Mouse (Mus musculus): Measurements from ENCODE around the gene Dpp8.

Gene Dpp8

DNA sequence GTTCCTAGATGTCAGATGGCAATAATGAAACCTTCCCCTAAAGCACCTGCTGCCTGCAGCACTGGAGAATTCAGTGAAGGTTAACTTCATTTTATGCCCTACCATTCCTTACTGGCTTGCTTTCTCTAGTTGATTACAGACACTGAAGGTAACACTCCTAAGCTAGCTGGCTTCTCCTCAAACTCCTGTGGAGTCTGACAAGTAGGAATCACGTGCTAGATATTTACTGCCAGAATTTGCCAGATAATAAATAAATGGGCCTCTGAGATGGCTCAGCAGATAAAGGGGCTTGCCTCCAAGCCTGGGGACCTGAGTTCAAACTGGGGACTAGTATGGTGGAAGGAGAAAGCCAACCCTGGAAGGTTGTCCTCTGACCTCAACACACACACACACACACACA, 54.6 kb downstream of the Dpp8 start:
- DNase-seq (ENCODE audit: low read depth, low spot score): no peak

DNA sequence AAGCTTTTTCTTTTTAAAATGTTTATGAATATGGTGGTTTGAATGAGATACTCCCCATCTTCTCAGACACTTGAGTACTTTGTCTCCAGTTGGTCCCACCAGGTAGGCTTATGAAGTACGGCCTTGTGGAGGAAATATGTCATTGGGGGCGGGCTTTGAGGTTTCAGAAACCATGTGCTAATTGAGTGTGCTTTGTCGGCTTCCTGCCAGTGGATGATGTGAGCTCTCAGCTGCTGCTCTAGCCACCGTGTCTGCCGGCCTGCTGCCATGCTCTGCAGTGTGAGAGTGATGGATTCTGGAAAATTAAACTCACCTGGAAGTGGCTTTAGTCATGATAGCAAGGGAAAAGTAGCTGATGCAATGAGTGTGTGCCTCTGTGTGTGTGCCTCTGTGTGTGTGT, 55.3 kb downstream of the Dpp8 start:
- DNase-seq (ENCODE audit: low read depth, low spot score): no peak

DNA sequence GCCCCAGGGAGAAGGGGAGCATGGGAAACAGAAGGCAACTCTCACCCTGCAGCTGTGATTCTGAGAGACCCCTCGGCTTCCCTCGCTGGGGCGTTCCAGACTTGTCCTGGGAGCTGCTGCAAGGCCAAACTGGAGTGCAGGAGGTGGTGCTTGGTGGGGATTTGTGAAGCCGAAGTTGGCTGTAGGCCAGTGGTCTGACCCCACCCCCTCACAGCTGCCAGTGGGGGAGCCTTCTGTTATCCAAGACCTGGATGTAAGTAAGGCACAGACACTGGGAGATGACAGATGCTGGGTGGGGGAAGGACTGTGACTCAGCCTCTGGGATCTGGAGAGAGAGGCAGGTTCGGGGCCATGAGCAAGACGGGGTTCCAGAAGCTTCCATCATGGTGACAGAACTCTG, 62.0 kb downstream of the Dpp8 start:
- no peak for DNase-seq (ENCODE audit: low read depth, low spot score)

DNA sequence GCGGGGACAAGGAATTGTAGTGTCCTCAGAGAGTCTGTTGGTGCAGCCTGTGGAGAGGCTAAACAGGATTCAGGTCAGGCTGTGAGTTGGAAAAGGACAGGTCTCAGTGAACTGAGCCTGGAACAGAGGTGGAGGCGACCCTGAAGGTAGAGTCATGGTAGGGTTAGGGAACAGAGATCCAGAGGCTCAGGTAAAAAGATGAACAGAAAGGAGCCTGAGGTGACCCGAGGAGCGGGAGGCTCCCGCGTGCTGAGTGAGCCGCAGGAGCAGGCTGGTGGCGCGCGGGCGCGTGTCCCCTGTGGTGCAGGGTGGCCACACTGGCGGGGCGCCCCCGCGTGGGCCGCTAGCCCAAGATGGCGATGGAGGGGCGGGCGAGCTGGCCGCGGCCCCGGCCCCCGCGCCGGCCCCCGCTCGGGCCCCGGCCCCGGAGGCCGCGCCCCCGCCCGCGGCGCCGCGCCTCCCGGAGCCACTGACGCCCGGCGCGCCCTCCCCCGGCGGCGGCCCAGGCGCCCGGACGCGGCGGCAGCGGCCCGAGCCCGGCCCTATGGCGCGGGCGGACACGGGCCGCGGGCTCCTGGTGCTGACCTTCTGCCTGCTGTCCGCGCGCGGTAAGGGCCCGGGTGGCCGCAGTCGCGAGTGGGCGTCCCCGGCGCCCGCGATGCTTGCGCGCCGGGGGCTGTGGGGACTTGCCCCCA, 68.9 kb downstream of the Dpp8 start, which contains the start of gene Igdcc4:
Gene Igdcc4, plus strand, starts transcription at position 496 of the 695 bp plus-strand sequence.
- DNase-seq (ENCODE audit: low read depth, low spot score): no peak

DNA sequence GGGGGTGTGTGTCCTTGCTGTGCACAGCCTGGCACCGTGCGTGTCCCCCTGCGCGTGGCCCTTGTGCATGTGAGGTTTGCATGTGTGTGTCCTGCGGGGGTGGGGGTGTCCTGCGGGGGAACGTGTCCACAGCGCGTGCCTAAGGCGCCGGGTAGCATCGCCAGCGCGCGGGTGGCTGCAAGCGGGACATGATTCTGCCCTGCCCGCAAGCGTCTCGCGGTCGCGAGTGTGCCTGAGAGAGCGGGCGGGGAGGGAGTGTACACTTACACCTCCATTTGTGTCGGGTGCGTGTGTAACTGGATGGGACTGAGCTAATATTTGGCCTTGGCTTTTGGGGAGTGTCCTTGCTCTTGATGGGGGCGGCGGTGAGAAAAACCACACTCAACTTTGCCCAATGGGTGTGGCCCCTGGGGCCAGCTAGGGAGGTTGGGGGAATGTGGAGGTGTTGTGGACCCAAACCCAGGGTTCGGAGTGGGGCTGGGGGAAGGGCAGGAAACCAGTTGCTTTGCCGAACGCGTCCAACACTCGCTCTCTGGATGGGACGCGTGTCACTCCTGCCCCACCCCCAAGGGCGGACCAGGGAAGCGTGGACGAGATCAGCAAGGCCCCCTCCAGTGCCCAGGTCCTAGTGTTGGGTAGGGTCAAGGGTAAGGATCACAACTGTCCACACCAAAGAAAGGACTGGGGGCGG, 69.6 kb downstream of the Dpp8 start:
- DNase-seq (ENCODE audit: low read depth, low spot score): no peak

DNA sequence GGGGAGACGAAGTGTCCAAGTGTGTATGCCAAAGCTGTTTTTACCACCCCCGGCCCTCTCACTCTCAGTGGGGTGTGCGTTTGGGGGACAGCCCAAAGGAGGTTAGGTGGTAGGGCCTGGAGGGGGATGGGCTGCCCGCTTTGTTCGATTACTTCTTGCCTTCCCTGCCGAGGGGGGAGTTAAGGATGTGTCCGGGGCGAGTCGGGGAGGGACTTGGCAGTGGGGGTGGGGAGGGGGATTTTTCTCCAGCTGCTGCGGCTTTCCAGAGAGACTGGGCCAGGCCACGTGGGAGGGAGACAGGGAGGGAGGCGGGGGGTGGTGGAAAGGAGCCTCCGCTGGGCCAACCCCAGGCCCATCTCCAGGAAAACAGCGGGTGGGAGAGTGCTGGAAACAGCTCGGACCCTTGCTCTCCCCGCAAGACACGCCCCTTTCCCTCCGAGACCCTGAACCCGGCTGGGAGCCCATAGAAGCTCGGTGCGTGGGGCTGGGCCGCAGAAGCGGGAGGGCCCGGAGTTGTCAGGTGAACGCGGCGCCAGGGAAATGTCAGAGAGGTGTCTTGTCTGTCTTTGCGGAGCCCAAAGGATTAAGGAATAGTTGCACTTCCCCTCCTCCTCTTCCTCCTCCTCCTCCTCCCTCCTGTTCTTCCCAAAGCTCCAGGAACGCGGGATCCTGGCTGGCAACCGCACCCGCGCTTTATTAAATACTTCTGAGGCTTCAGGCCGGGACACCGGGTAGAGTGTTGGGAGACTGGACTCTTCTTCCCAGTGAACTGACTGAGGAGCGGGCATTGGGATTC, 70.4 kb downstream of the Dpp8 start:
- DNase-seq (ENCODE audit: low read depth, low spot score): no peak

DNA sequence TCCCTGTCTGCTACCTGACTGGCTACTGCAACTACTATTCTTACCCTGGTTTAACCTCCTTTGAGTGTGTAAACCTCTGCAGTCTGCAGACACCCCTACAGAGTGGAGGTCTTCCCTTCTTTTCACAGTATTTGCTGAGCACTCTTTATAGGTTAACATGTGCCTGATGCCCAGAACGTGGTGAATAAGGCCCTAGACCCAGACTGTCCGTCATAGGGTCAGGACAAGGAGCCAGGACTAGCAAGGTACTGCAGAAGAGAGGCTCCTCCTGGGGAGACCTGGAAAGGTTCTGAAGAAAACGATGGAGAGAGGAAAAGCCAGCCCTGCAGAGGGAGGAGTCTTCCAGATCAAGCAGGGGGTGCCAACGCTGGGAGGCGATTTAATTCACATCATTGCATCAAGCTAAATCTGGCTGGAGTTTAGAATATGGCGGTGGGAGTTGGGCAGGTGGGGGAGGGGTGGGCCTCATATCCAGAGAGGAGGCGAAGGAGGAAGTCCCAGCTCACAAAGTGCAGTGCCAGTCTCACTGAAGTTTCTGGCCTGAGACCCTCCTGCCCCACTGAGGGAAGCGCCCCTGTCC, 71.0 kb downstream of the Dpp8 start:
- no peak for DNase-seq (ENCODE audit: low read depth, low spot score)

DNA sequence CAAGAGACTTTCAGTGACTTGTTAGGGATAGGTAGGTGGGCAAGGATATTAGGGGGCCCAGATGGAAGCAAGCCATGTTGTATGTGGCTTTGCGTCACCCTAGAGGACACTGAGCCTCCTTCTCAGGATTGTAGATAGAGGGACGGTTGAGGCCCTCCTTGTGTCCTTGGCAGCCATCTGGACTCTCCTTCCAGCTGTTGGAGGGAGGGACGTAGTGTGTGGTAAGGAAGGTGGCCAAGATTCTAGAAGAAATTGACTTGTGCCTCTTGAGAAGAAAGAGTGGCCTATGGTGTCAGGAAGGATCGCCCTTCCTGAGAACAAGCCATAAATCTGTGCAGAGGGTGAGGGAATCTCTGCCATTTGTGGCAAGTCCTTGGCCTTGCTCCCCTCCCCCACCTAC, 74.6 kb downstream of the Dpp8 start:
- DNase-seq (ENCODE audit: low read depth, low spot score): no peak

DNA sequence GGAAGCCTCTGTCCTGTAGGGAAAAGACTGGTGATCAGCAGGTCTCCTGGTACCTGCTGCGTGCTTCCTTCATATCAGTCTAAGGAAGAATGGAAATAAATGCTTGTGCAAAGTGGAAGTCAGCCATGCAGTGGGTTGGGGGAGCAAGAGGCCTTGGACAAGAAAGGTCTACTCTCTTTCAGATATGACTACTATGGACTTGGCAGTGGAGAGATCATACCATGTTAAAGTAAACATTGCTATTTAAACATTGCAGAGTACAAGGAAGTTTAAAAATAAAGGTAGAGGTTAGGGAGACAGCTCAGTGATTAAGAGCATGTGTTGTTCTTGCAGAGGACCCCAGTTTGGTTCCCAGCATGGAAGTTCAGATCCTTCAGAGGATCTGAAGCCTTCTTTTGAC, 75.7 kb downstream of the Dpp8 start:
- no peak for DNase-seq (ENCODE audit: low read depth, low spot score)

DNA sequence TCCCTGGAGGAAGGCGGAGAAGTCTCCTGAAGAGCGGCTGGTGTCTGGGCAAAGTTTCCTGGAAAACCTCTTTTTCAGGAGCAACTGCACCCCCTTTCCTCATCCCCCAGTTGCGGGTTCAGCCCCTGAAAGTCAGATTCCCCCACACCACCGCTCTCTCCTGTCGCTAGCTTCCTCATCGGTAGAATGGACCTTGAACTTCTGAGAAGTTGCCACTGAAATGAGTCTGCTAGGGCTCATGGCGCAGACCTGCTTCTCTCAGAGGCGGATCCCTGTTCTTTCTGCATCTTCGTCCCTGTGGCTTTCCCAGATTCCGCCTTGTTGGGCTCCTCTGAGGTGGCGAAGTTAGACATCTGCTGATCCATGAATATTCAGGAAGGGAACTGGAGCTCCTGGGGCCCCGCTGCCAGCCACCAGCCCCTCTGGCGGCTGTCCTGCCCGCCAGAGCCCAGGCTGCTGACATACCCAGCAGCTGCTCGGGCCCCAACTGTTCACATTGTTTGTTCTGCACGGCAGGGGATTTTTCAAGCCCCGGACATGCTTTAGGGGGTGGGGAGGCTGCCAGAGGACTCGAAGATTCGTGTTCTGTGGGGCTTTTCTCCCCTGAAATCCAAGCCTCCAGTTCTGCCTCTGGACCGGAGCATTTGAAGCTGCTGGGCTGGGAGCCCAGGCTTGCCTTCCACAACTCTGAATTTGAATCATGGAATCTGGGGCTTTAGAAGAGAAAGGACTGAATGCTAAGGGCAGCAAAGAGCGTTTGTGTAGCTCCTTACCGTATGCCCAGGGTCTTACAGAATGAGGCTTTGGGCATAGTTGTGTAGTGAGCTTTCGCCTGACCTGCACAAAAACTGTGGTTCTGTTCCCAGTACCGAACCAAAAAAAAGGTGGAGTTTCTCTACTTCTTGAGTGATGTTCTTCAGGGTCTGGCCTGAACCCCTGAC, 77.2 kb downstream of the Dpp8 start:
- DNase-seq (ENCODE audit: low read depth, low spot score): no peak

DNA sequence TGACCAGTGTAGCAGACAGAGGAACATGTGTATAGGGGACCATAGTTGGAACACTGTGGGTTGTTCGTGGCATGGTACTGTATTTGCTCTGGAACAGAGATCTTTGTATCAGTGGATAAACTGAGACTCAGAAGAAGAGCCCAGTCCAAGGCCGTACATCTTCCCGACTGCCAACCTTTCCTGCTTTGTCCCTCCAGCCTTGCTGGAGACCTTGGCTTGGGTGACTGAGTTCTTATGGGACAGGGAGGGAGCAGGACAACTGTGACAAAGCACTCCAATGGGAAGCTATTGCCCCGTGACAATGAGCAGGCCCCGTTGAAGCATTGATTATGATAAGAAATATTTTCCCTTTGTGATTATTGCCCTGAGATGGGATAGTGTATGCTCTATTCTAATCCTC, 79.5 kb downstream of the Dpp8 start:
- DNase-seq (ENCODE audit: low read depth, low spot score): no peak

DNA sequence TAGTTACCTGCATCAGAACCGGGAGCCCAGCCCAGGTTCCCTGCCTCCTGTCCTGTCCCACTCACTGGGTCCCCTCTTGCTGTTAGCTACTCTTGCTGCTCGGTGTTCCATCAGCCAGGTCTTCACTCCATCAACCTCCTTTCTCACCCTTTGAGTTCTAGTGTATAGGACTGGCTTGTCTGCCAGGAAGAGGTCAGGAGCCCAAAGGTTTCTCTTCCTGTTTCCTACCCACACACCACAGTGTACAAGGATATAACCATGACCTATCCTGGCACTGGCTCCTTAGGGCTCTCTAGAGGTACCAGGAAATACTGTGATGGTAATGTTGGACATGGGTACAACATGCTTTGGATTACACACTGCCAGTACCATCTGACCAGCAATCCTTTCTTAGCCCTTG, 81.5 kb downstream of the Dpp8 start:
- DNase-seq (ENCODE audit: low read depth, low spot score): no peak

DNA sequence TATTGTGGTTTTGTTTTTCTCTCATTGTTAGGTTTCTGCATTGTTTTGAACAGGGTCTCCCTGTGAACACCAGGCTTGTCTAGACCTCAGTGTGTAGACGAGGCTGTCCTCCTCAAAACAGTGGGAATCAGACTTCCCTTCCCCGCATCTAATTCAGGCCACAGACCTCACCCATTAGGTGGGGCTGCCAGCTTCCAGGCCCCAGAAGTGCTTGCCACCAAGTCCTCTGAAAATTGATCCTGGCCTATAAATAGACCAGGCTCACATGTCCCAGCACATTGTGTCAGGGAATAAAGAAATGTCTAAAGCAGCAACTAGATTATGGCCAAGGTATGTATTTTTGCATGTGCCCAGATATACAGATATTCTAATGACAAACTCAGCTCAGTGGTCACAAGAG, 83.7 kb downstream of the Dpp8 start:
- no peak for DNase-seq (ENCODE audit: low read depth, low spot score)

DNA sequence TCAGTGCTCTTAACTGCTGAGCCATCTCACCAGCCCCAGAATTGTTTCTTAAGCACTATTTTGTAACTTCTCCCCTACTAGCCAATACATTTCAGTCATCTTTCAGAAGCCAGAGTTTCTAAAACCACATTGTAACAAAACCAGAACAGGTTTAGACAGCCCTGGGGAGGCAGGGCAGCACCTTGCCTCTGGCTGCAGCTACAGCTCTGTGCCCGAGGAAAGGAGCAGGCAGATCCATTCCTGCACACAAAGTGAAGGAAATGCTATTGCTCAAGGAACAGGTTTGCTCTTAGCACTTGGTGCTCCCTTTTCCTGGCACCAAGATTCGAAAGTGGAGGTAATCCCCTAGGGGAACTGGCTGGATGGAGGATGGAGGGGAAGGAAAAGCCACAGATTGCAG, 85.3 kb downstream of the Dpp8 start:
- no peak for DNase-seq (ENCODE audit: low read depth, low spot score)

DNA sequence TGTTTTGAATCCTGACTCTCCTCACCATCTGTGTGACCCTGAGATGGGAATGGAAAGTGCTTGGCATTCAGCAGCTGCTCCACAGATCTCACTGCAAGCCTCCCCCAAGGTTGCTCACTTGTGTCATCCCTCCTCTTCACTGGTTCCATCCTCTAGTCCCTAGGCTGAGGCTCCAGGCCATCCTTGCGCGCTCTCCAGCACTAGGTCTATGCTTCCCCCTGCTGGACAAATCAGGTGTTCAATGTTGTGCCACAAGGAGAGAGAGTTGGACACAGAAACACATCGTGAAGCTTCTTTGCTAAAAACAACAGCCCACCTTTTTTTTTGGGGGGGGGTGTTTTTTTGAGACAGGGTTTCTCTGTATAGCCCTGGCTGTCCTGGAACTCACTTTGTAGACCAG, 88.7 kb downstream of the Dpp8 start:
- DNase-seq (ENCODE audit: low read depth, low spot score): peak; percentile 48

DNA sequence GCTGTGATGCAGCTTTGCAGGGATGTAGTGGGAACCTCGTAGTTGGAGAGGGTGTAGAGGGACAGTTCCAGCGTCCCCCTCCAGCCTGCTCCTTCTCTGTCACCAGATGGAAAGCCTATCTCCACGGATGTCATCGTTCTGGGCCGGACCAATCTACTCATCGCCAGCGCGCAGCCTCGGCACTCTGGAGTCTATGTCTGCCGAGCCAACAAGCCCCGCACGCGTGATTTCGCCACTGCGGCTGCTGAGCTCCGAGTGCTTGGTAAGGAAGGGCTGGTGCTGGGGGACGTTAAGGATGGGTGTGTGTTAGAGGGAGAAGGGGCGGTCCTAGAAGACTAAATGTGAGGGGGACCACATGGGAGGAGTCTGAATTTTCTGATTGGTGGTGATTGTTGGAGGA, 90.3 kb downstream of the Dpp8 start:
- no peak for DNase-seq (ENCODE audit: low read depth, low spot score)

DNA sequence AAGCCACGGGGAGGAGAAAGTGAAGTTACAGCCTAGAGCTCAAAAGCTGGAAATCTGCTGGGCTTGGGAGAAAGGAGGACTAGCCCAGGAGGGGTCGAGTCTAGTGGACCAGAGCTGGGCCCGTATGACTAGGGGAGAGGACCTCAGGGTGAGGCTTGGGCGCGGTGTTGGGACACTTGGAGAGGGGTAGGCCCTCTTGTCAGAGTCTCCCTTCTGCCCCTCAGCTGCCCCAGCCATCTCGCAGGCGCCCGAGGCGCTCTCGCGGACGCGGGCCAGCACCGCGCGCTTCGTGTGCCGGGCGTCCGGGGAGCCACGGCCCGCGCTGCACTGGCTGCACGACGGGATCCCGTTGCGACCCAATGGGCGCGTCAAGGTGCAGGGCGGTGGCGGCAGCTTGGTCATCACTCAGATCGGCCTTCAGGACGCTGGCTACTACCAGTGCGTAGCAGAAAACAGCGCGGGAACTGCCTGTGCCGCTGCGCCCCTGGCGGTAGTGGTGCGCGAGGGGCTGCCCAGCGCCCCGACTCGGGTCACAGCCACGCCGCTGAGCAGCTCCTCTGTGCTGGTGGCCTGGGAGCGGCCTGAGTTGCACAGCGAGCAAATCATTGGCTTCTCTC, 91.4 kb downstream of the Dpp8 start:
- no peak for DNase-seq (ENCODE audit: low read depth, low spot score)

DNA sequence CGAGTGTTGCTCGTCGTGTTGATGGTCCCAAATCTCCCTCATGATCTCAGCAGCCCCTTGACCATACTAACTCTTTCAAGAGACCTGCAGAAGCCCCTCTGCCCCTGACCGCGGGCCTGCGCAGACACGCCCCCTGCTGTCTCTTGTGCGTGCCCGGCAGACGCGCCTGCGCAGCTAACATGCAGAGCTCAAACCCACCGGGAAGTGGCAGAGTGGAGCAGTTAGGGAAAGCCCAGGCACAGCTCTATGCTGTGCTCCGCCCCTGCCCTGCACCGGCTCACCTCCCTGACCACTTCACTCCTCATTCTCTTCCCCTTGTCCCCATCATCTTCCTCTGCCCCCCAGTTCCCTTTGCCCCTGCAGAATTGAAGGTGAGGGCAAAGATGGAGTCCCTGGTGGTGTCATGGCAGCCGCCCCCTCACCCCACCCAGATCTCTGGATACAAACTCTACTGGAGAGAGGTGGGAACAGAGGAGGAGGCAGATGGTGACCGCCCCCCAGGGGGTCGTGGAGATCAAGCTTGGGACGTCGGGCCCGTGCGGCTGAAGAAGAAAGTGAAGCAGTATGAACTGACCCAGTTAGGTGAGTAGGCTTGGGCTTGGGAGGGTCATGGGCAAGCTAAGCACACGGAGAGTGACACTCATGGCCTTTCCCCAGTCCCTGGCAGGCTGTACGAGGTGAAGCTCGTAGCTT, 96.1 kb downstream of the Dpp8 start:
- DNase-seq (ENCODE audit: low read depth, low spot score): no peak

DNA sequence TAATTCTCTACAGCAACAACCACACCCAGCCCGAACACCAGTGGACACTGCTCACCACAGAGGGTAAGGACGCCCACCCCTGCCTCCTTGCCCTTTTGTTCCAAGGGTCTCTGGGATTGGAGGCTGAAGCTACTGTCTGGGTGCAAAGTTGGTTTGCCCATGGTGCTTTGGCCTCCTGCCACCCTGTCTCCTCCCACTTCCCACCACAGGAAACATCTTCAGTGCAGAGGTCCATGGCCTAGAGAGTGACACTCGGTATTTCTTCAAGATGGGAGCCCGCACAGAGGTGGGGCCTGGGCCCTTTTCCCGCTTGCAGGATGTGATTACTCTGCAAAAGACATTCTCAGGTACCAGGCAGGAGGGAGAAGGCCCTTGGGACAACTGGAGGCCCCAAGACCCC, 99.5 kb downstream of the Dpp8 start:
- no peak for DNase-seq (ENCODE audit: low read depth, low spot score)

Measured in retina, adult 2 months (tissue).